Mouse (Mus musculus): ENCODE results near the gene Angptl2.
A peak's percentile ranks its signal among the peaks of the same experiment; 100 is the strongest.

The Angptl2 gene

GRCm38 (mm10) chr2:33270569-33270968 lies 54.7 kb downstream of the Angptl2 start:
- DNase-seq (ENCODE audit: low spot score) = no peak

GRCm38 (mm10) chr2:33271511-33271910 lies 55.6 kb downstream of the Angptl2 start:
- no peak for DNase-seq (ENCODE audit: low spot score)

GRCm38 (mm10) chr2:33272665-33273439 lies 57.0 kb downstream of the Angptl2 start:
- no peak for DNase-seq (ENCODE audit: low spot score)

GRCm38 (mm10) chr2:33274719-33275490 lies 59.0 kb downstream of the Angptl2 start:
- no peak for DNase-seq (ENCODE audit: low spot score)

GRCm38 (mm10) chr2:33279758-33280157 lies 63.9 kb downstream of the Angptl2 start:
- DNase-seq (ENCODE audit: low spot score) = no peak

GRCm38 (mm10) chr2:33280525-33280924 lies 64.7 kb downstream of the Angptl2 start:
- no peak for DNase-seq (ENCODE audit: low spot score)

GRCm38 (mm10) chr2:33281807-33282206 lies 65.9 kb downstream of the Angptl2 start:
- no peak for DNase-seq (ENCODE audit: low spot score)

GRCm38 (mm10) chr2:33282877-33283276 lies 67.0 kb downstream of the Angptl2 start:
- DNase-seq (ENCODE audit: low spot score) = peak; percentile 44

GRCm38 (mm10) chr2:33283674-33284073 lies 67.8 kb downstream of the Angptl2 start:
- DNase-seq (ENCODE audit: low spot score) = no peak

- no peak for DNase-seq (ENCODE audit: low spot score)
Measured at GRCm38 (mm10) chr2:33288837-33289236, 73.0 kb downstream of the Angptl2 start.

- no peak for DNase-seq (ENCODE audit: low spot score)
Measured at GRCm38 (mm10) chr2:33290491-33290890, 74.6 kb downstream of the Angptl2 start.

- DNase-seq (ENCODE audit: low spot score) = no peak
Measured at GRCm38 (mm10) chr2:33292057-33292456, 76.2 kb downstream of the Angptl2 start.

- DNase-seq (ENCODE audit: low spot score) = no peak
Measured at GRCm38 (mm10) chr2:33295115-33295514, 79.2 kb downstream of the Angptl2 start.

Measured in ovary, postnatal 14 days (tissue).